Comparison of ENCODE assay signal across 24 mouse cellular contexts in the genomic region with DNA sequence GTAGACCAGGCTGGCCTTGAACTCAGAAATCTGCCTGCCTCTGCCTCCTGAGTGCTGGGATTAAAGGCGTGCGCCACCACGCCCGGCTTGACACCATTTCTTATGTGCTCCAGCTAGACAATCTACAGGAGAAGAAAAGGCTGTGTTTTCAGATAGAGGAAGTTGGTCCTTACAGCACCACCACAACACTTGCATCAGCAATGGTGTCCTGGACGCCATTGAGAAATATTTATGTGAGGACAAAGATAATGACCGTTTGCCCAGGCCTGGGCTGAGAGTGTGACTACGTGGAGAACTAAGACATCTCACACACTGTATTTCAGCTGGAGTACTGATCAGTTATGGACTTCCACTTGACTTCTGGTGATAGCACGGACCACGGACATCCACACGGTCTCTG.
"Had no signal": no experiment of that assay in that cellular context is flagged by ENCODE, and none has a peak within 500 bp of the region (broad histone marks: within the 10 kb centered on the region; RNA-seq: fewer than 3 reads in every experiment).

No protein-coding gene starts in this region.

- H3K9me3 ChIP-seq: heart, embryonic 10.5 days; hindbrain, embryonic 12.5 days; intestine, embryonic 15.5 days; limb, embryonic 15.5 days had no signal

- ATAC-seq: hindbrain, embryonic 16.5 days; inflammation-experienced regulatory T-cells, adult 6 months; intestine, embryonic 15.5 days; intestine, postnatal 0 days had no signal

- H3K36me3 ChIP-seq: heart, embryonic 10.5 days; heart, embryonic 12.5 days; hindbrain, embryonic 10.5 days; hindbrain, embryonic 12.5 days; intestine, embryonic 15.5 days; limb, embryonic 13.5 days; limb, embryonic 15.5 days had no signal

- H3K27me3 ChIP-seq: heart, embryonic 12.5 days; hindbrain, embryonic 12.5 days; intestine, embryonic 15.5 days; limb, embryonic 13.5 days; limb, embryonic 15.5 days had no signal

- H3K27ac ChIP-seq: heart, embryonic 10.5 days; hindbrain, embryonic 10.5 days; hindbrain, embryonic 12.5 days; hindbrain, embryonic 14.5 days; intestine, embryonic 15.5 days; layer of hippocampus, adult 2 months; left cerebral cortex, adult 2 months; limb, embryonic 13.5 days; limb, embryonic 15.5 days had no signal

- H3K4me3 ChIP-seq: heart, embryonic 10.5 days; heart, embryonic 12.5 days; hindbrain, embryonic 10.5 days; hindbrain, embryonic 12.5 days; intestine, embryonic 15.5 days; layer of hippocampus, adult 2 months; left cerebral cortex, adult 2 months; limb, embryonic 13.5 days; limb, embryonic 15.5 days had no signal

- H3K4me1 ChIP-seq: heart, embryonic 12.5 days; intestine, embryonic 15.5 days; limb, embryonic 13.5 days; limb, embryonic 15.5 days had no signal

- DNase-seq: gastrocnemius, postnatal 14 days; gastrocnemius, postnatal 36 days; heart, adult 18-20 months; heart, postnatal 10 days; heart, postnatal 4 days; kidney, adult 18-20 months; kidney, adult 8-10 months; kidney, postnatal 10 days; kidney, postnatal 25 days; kidney, postnatal 4 days; left cerebral cortex, postnatal 4 days had no signal

- H3K9ac ChIP-seq: heart, embryonic 12.5 days; hindbrain, embryonic 12.5 days; hindbrain, embryonic 14.5 days; intestine, embryonic 15.5 days; limb, embryonic 13.5 days; limb, embryonic 15.5 days had no signal

- H3K4me2 ChIP-seq: heart, embryonic 12.5 days; hindbrain, embryonic 12.5 days; hindbrain, embryonic 14.5 days; intestine, embryonic 15.5 days; limb, embryonic 13.5 days; limb, embryonic 15.5 days had no signal
